In genomic region chr3:152355361-152355760, GRCm38 (mm10) we compare ENCODE assay signal across 1 mouse cellular context.
TF ChIP-seq lines count a peak whose summit lies in the region.

No protein-coding gene starts in this region.

TF ChIP-seq in MEL, 35 proteins besides CTCF, POLR2A, EP300 and RAD21 (continued from another document):
- peak; percentile 23; the same call in 1 of the 2 replicates for TF ChIP-seq NELFE (IDR thresholded peaks at IDR 0.05; ENCODE audit: low read depth, low read length)
- peak; percentile 87 for TF ChIP-seq MXI1 (IDR thresholded peaks at IDR 0.05; ENCODE audit: low read depth, low read length)
- TF ChIP-seq UBTF (IDR thresholded peaks at IDR 0.05; ENCODE audit: borderline replicate concordance, insufficient read depth, low read depth, low read length): no peak
- peak; percentile 96 for TF ChIP-seq ETS1 (IDR thresholded peaks at IDR 0.05; ENCODE audit: low read depth, low read length)
- TF ChIP-seq MYB (IDR thresholded peaks at IDR 0.05; ENCODE audit: low read depth, low read length): 0 out of 2 replicates have a peak, but pooled peaks have one; percentile 14
- TF ChIP-seq ZC3H11A (IDR thresholded peaks at IDR 0.05; ENCODE audit: low read depth, low read length): no peak
- TF ChIP-seq HCFC1 (IDR thresholded peaks at IDR 0.05; ENCODE audit: low read depth, low read length): peak; percentile 41; the same call in 1 of the 2 replicates
- no peak for TF ChIP-seq USF2 (IDR thresholded peaks at IDR 0.05; ENCODE audit: borderline replicate concordance in 1 of 2, insufficient read depth in 1 of 2, low read depth in 1 of 2, low read length in 2 of 2)
- no peak for TF ChIP-seq ZKSCAN1 (IDR thresholded peaks at IDR 0.05; ENCODE audit: low read depth, low read length)
